Mouse (Mus musculus) T-helper 1 cell (primary cell): ENCODE measurements around the gene Hoxc5.

Experiments used
- in situ Hi-C: fragments of 300-600 bp; cut with MboI, MseI; formaldehyde crosslinking; loops from one replicate; pipeline ENCODE4 v1.15.1; 2025; ENCODE audit warnings: high pct_unique_total_duplicates

Gene Hoxc5

DNA sequence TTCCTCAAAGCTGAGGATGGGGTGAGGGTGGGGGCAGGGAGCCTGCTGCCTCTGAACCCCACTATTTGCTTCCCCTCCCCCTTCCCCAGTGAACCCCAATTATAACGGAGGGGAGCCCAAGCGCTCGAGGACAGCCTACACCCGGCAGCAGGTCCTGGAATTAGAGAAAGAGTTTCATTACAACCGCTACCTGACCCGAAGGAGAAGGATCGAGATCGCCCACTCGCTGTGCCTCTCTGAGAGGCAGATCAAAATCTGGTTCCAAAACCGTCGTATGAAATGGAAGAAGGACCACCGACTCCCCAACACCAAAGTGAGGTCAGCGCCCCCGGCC lies 68.3 kb downstream of the Hoxc5 start:
- in situ Hi-C loops: no loop called here

DNA sequence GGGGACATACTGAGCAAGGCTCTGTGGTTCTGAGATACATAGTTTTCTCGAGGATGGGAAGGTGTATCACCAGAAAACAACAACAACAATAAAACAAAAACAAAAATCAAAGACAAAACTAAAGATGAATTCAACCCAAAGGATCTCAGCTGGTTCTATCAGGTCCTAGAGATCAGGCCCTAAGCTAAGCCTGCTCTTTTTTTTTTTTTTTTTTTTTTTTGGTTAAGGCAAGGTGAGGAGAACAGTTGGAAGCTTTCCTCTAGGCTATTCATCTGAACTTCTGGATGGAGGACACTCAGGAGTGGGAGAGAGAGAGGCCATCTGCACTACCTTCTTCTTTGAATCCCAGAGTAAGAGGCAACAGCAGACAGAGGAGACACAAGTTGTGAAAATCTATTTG lies 70.3 kb downstream of the Hoxc5 start:
- in situ Hi-C loops: no loop called here

DNA sequence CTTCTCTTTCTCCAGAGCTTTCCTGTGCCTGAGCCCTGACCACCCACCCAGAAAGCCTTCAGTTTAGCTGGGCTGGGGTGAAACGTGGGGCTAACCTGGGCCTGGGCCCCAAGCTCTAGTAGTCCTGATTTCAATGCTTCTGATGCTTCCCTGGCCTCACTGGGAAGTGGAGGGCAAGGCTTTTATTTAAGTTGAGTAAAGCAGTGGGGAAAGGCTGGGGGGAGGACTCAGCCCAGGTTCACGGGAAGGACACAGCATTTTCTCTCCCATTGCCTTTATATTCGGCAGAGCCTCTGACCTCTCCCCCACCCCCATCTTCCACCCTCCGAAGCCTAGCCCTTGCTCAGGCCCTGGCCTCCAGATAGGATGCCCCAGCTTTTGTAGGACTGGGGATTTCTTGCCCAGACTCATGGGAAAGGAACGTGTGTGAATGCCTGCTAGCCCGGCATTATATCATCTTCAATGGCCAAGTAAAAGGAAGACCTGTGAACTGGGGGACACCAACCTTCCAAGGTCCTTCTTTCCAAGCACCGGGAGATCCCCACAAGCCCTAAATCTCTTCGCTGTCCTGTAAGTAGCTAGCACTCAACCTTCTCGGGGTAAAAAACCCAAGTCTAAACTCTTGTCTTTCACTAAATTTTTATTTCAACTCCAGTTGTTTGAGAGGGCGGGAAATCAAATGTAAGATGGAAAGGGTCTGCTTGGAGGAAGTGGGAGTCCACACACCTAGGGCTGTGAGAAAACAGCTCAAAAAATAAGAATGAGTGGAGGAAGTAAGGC lies 71.6 kb downstream of the Hoxc5 start:
- in situ Hi-C loops: no loop called here

DNA sequence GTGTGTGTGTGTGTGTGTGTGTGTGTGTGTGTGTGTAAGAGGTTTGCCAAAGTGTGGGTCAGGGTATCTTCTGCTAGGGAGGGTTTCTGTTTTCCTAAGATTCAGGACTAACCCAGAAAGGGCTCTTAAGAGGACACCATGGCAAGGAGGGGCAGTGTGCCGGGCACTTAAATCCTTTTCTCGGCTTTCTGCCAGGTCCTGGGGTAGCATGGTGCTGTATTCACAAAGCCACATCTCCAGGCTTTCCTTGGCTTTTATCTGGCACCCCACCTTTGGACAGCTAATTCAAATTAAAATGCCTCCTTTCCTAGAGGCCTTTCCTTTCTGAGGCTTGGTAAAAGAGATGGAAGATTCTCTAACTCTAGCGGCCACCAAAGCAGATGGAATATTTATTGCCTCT lies 72.4 kb downstream of the Hoxc5 start:
- in situ Hi-C loops: no loop called here

DNA sequence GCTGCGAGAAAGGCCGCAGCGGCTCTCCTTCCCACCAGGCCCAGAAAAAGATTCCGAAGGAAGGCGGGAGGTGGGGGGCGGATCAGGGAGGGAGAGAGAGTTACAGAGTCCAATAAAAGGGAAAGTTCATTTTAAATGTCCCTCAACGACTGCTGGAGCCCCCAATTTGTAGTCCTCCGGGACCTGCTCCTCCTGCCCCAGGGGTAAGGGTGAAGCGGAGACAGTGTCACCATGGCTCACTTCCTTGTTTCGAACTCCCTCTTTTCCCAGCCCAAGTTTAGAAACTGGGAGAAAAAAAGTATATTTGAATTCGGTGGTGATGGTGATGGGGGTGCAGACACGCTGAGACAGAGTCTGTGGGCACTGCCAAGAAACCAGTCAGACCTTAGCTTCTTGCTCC lies 73.4 kb downstream of the Hoxc5 start:
- in situ Hi-C loops: no loop called here

DNA sequence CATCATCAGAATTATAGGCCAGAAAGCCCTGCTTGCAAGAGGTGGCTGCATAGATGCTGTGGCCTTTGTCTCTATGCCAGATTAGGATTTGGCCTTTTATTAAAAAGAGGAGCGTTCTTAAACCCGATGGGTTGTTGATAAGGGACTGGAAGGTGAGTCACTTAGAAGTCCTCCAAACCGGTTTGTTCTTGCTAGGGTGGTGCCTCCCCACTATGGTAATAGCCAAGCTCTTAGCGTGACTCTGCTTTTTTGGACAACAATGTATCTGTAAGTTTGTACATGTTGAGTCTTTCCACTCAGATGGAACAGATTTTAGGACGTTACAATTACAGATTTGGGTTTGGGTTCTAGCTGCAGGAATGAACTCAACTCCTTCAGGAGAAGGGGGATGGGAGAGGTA lies 74.4 kb downstream of the Hoxc5 start:
- in situ Hi-C loops: no loop called here

DNA sequence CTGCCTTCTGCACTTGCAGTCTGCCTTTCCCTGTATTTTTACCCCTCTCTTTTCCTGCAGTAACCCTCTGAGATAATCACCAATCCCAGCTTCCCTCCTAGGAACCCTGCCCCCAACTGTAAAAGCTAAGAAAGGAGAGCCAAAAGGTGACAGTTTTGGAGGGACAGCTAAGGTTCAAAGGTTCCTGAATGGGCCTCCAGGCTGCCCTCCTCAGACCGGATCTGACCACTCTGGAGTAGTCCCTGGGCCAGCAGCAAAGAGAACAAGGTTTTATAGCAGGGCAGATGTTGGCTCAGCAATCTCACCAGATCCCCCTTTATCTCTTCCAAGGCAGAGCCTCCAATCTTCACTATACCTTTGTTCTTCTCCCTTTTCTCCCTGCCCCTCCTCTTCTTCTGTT lies 75.0 kb downstream of the Hoxc5 start:
- in situ Hi-C loops: no loop called here

DNA sequence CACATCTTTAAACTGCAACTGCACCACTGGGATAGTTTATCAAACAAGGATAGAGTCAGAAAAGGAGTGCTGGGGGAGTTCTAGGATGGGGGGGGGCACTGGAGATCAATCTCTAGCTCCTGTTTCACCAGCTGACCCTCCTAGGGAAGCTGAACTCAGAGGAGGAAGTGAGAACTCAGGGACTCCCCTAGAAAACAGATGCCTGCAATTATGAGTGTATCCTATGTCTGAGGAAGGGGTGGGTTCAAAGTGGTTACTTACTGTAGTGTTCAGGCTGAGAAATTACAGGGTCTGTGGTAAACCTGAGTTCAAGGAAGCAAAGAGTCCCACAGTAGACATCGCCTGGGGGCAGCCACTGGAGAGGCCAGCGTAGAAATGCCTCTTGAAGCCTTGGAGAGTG lies 84.4 kb downstream of the Hoxc5 start:
- in situ Hi-C loops: no loop called here

DNA sequence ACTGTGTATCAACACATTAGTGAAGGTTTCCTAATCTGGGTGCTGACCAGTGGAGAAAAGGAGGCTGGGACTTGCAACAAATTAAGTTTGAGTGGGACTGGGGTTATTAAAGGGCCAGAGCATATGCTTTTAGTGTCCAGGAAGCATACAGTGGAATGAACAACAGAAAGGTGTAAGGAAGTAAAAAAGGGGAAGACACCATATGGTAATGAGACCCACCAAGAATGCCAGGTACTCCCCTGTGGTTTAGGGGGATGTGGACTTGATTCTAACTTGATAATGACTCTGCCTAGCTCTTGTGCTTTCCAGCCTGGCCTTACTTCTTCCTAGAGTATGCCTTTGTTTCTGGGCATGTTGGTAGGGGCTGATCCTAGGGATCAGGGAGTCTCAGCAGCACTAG lies 86.0 kb downstream of the Hoxc5 start:
- in situ Hi-C loops: no loop called here

DNA sequence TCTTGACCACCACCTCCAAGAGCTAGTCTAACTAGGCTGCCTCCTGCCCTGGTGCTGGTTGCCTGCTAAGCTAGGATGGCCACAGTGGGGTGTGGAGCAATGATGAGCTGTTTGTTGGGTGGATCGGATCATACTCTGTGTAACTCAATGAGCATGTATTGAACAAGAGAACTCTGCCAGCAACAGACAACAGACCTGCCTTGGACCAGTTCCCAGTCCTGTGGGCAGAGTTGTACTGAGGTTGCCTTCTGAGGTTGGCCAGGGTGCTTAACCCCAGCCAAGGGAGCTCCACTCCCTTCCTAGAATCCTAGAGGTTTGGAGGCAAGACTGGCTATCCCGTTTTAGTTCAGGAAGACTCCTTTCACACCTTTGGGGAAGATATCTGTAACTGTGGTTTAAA lies 89.2 kb downstream of the Hoxc5 start:
- in situ Hi-C loops: no loop called here

DNA sequence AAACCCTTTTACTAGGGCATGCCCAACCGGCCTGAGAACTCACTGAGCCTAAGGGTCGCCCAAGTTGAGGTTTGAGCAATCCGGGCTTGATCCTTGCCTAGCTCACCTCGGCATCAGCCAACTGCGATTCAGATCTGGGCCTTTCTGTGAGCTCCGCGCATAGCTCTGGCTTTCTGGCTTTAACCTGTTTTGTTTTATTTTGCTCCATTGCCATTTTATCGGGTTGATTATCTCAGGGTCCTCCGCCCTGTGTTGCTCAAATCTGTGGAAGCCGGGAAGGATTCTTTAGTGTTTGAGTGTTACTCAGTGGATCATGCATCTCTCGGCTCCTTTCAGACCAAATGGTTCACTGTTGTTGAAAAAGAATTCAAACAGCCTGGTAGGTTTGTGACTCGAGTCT lies 91.5 kb downstream of the Hoxc5 start:
- in situ Hi-C loops: no loop called here

DNA sequence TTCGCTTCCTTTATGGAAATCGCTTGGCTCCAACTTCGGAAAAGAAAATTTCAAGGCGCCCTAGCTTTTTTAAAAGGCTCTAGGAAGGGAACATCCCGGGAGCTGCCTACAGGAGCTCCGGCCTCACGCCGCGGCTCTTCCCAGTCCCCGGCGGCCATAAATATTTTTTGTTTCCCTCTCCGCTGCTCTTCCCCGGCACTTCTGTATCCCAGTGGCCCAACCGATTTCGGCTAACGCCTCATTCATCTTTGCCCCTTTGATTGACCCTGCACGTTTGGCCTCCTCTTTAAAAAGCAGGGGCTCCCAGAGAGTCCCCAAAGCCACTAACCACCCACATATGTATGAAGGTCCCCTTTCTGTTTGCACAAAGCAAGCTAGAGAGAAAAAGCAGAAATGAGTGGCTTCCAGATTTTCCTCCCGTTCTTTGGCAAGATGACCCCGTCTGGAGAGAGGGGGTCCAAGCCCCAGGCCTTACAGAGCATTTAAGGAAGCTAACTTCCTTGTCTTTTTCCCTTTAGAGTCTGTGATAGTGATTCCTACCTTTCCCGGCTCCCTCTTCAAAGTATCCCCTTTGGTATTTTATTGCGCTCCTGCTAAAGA lies 92.2 kb downstream of the Hoxc5 start:
- in situ Hi-C loops: no loop called here

DNA sequence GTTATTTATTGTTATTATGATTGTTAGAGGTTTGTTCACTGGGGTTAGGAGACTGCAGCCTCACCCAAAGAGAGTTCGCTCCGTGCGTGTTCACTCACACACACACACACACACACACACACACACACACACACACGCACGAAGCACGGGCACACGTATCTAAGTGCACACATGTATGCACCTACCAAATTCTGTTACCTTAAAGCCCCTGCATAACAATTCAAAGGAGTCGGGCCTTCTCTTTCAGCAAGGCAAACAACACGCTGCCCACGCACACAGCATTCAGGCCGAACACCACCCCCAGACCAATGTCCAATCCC lies 92.7 kb downstream of the Hoxc5 start:
- in situ Hi-C loops: no loop called here

DNA sequence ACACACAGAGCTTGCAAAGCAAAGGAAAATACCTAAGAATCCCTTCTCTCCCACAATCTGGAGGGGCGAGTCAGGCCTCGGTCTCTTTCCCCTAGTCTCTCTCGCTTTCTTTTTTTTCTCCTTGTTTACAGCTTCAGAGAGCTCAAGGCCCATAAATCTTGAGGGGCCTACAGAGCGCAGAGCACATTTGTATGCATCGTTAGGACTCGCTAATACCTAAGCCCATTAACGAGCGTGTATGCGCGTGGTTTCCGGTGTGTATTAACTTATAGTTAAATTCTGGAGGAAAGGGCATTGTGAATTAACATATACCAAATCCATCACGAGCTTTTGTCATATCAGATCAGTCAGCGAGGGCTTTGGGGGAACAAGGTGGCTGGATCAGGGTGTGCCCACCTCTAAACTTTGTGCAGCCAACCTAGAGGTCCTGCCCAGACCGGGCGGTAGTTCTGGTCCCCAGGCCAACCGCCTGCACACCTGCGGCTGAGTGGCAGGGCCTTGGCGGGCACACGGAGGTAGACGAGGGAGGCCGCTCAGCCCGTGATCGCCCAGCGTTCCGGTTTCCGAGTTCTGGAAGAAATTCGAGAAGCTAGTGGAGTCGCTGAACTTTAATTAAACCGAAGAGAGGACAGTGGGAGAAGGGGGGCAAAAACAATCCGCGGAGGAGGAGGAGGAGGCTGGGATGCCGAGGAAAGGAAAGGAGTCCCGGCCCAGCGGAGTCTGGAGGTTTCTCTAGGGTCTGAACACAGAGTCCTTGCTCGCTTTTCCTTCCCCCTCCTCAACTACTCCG lies 93.3 kb downstream of the Hoxc5 start:
- in situ Hi-C loops: no loop called here

DNA sequence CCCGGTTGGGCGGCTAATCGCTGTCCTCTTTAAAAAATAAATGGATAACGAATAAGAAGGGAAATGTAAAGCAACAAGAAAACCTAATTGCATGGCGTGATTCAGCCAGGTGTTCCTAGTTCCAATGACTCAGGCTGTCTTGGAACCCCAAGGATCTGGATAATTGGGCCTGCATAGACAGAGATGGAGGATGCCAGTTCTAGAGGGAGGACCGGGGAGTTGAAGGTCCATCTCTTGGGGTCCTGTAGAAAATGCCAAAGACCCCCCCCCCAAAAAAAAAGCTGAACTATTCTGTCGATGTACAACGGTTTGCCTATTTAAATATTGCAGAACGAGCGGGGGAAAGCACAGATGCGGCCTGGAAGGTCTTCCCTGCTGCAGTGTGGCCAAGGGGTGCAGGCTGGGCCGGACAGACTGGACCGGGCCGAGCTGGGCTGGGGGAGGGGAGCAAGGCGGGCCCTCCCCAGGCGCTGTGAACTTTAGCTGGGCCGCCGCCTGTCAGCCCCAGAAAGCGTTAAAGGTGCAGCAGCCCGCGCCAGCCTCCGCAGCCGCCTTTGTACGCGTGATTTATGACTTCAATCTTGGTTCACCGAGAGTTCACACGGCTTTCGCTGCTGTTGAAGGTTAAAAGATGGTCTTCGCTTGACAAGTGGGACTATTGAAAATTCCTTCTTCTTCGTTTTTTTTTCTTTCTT lies 94.0 kb downstream of the Hoxc5 start:
- in situ Hi-C loops: no loop called here

DNA sequence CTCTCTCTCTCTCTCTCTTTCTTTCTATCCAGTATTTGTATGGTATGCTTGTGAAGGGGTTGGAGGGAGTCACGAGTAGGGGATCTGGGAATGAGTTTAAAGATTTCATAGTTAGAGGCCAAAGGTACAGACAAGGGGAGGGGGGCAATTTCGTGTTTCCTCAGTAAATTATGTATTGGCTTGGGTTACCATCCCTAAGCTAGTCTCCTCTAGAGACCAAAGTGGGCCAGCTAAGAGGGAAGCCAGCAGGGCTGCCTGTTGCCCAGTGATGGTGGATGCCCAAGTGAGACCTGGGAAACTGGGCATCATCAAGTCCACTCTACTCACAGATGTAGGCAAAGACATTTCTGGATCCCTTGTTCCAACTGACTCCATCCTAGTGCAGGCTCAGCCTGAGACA lies 94.7 kb downstream of the Hoxc5 start:
- in situ Hi-C loops: no loop called here

DNA sequence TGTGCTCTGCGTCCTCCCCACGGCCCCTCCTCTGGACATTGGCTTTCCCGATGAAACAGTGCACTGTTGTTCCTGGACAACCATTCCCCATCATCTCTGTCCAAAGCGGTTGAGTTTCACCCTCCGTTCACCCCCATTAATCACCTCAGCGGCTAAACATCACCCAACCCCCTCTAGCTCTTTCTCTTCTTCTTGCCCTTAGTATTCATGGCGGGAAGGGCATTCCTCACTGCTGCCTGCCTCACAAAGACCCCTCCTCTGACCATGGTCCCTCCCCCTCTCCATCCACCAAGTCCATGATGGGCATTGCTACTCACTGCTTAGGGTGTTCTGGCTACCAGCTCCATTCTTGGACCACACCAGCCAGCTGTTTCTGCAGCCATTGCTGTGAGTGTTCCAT lies 98.4 kb downstream of the Hoxc5 start:
- in situ Hi-C loops: no loop called here
